Mouse (Mus musculus) cerebellum, postnatal 25 days (tissue): Measurements from ENCODE around the gene Ly6g5b.

ENCODE experiments used
- DNase-seq, 2 experiments: peaks; one replicate each; pipeline ENCODE4 v3.0.0; 2021; ENCODE audit warnings: mixed read lengths in 2 of 2

Ly6g5b gene

GRCm38 (mm10) chr17:35115046-35116019 is at the start of gene Ly6g5b:
Gene Ly6g5b, minus strand, starts transcription at chr17:35115428.
- peak in 1 of 2 experiments; percentile 62 for DNase-seq

DNA sequence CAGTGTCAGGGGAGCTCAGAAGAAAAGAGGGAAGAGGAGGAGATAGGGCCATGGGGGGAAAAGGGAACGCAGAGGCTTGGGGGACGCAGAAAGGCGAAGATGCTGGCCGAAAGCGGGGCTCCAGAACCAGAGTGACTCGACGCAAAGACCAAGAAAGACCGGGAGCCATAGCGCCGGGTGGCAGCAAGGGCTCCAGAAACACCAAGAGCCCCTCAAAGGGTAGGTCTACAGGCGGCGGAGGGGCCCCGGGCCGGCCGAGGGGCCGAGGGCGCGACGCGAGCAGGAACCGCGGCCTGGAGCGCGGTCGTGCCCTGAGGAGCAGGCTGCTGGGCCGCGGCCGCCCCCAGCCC is 49.0 kb upstream of the Ly6g5b start:
- no peak for DNase-seq

DNA sequence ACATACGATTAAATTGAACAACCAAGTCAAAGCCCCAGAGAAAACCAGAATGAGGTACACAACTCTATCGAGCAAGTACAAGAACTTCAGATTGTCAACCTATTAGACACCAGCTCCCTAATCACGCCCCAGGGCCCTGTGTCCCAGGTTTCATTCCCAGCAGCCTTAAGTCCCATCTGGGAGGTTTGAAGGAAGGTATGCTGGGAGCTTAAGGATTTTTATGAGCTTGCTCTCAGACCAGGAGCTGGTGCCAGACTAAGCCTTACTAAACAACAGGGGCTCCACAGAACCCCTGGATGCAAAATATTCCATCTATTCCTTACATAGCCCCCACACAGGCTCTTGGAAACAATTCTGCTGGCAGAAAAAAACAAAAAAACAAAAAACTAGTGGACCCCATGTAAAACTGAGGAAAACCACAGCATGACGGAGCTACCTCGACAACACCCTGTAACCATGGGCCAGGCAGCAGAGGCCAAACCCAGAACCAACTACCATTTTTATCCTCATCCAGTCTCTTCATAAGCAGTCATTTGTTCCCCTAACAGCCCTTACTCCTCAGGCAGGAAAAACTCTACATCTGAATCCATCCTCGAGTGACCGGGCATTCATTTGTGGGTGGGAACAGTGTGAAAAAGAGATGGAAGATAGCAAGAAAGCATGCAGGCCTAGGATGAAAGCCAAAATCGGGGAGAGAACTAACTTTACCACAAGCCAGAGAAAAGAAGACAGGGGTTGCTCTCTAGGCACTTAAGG is 48.3 kb upstream of the Ly6g5b start:
- DNase-seq, result no peak

DNA sequence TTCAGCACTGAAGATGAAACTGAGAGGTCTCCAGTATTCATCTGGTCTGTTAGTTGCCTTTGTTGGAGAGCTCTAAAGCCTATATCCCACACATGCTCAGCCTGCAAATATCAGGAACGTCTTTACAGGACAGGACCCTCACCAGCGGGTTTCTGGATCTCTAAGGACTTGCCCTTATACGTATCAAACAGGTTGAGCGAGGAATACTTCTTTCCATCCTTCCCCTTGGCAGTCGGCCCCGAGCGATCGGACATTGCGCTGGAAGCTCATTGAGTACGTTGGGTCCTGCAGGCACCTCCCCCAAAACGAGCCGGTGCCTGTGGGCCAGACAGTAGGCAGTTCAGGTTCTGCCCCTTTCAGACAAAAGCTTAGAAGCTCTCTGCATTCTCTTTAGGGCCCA is 47.5 kb upstream of the Ly6g5b start:
- DNase-seq, result peak; percentile 34 to 63

DNA sequence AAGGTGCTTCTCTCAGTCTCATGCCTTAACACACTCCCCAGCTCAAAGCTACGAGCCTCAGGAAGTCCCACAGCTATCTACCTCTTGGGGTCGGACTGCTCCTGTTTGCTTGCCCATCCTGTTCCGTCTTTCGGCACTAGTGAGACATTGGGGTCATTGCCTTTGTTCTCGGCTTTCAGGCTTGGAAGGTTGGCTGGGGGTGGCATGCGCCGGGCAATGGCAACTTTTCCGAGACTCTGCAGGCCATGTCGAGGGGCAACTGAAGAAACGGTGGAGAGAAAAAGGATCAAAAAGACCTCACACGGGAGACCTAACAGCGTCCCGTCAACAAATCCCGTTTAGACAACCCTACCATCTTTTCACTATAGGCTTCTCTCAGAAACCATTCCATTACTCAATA is 46.9 kb upstream of the Ly6g5b start:
- no peak for DNase-seq

- DNase-seq, result no peak
Observed at GRCm38 (mm10) chr17:35161421-35161820, 46.2 kb upstream of the Ly6g5b start.

DNA sequence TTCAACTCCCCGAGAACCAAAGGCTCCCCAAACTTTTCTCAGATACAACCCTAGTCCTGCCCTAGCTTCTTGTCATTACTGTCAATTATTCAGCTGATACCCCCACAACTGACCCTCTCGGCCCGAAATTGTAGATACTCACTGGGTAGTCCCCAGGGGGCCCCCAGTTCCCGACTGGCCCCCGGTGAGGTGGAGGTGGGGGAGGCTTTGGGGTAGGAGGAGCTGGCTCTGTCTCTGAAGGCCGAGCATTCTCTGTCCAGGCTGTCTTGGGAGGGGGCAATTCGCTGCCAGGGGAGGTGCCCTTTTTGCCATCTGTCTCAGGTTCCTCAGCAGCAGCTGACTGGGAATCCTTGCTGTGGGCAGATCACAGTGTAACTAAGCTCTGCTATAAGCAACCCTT is 44.4 kb upstream of the Ly6g5b start:
- peak in 1 of 2 experiments; percentile 51 for DNase-seq

DNA sequence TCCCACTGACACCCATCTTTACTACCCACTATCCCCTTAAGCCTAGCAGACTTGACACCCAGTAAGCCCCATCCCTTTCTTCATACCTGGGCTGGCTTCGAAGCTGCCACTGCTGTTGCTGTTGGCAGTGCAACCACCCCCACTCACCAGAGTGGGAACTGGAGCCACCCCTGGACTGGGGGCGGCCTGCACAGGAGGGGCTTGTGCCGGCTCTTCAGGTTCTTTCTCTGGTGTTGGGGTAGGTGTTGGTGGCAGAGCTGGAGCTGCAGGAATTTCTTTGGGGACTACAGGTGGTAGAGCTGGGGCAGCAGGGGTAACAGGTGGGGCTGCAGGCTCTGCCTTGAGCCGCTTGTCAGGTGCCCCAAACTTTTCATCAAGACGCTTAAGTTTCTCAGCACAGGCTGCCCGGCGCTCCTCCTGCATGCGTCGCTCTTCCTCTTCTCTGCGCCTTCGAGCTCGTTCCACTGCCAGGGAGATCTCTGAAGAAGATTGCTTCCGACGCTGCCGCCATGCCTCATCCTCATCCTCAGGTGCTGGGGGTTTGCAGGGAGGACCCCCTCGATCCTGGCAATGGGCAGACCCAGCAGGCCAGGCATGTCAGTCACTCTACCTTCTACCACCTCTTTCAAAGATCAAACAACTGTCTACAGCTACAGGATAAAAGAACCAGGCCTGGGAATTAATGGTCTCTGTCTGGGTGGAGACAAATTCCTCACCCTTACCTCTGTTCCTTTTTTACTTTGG is 43.8 kb upstream of the Ly6g5b start:
- DNase-seq, result no peak

GRCm38 (mm10) chr17:35157661-35158175 is 42.5 kb upstream of the Ly6g5b start:
- DNase-seq, result no peak

DNA sequence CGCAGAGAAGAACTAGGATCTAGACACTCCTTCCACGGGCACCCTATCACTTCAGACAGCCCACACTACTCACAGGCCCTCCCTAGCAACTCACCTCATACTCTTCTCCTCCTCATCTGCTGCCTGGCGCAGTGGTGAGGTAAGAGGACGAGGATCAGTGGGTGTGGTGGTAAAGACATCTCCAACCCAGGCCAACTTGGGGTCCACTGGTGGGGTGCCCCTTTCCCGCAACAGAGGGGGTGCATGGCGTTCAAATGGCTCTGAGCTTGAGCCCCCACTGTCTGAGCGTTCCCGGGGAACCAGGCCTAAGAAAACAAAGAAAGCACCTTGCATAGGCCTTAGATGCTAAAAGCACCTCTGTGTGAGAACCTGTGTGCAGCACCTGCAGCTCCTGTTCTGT is 42.0 kb upstream of the Ly6g5b start:
- DNase-seq, result no peak

GRCm38 (mm10) chr17:35156461-35157200 is 41.4 kb upstream of the Ly6g5b start:
- no peak for DNase-seq

GRCm38 (mm10) chr17:35155451-35155850 is 40.2 kb upstream of the Ly6g5b start:
- peak in 1 of 2 experiments; percentile 26 for DNase-seq

DNA sequence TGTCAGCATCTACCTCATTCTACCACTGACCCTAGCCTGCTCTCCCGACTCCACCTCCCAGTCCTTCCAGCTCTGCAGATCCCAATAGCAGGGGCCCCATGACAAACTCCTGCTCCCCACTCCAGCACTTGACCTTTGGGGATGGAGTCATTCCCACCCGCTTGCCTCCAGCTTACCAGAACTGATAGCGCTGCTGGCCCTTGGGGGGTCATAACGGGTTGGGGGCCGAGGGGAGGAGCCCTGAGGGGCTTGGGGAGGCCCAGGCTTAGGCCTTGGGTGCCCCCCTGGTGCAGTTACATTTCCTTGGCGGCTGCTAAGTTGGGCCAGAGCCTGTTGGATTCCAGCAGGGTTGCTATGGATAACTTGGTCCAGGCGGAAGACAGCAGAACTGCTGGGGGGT is 39.4 kb upstream of the Ly6g5b start:
- DNase-seq, result peak in 1 of 2 experiments; percentile 15

GRCm38 (mm10) chr17:35153931-35154330 is 38.7 kb upstream of the Ly6g5b start:
- no peak for DNase-seq

GRCm38 (mm10) chr17:35153077-35153476 is 37.8 kb upstream of the Ly6g5b start:
- no peak for DNase-seq

DNA sequence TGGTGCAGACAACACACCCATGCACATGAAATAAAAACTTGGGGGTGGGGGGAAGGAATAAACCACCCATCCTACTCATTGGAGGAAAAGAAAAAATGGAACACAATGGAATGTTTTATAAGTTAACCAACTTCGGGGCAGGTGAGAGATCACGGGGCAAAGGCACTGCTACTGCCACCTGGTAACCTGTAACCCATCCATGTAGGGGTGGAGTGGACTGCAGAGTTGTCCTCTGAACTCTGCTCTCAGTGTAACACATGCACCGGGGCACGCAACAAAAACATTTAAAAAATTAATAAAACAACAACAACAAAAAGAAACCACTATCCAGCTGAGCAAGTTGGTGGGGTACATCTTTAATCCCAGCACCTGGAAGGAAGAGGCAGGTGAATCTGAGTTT is 36.9 kb upstream of the Ly6g5b start:
- no peak for DNase-seq

GRCm38 (mm10) chr17:35147922-35148639 is 32.9 kb upstream of the Ly6g5b start:
- no peak for DNase-seq

GRCm38 (mm10) chr17:35147348-35147747 is 32.1 kb upstream of the Ly6g5b start:
- DNase-seq, result no peak

GRCm38 (mm10) chr17:35146139-35146538 is 30.9 kb upstream of the Ly6g5b start:
- DNase-seq, result no peak

GRCm38 (mm10) chr17:35141971-35142370 is 26.7 kb upstream of the Ly6g5b start:
- no peak for DNase-seq

DNA sequence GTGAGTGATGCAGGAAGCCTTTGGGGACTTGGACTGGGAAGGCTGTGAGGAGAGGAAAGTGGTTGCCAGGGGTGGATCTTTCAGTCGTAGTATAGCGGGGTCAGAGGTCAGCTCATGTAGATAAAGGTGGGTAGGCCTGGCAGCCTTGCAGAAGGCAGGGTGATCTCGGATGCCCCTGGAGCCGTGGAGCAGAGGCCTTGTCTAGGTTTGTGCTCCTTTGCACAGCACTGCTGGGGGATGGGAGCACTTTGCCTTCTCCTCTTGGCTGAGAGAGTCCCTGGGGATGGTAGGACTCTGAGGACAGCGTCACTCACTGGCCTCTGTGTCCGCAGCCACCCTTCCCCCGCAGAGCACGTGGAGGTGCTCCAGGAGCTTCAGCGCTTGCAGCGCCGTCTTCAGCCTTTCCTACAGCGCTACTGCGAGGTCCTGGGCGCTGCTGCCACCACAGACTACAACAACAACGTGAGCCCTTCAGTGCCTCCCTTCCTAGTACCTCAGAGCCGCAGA is 25.3 kb upstream of the Ly6g5b start:
- DNase-seq, result no peak
